Mouse (Mus musculus) heart, postnatal 0 days (tissue): ENCODE results near the gene Tcf15. TPM values are rescaled to one million over a fixed set of nuclear protein-coding genes. Genes with fewer than 3 reads are reported as not detected.

Experiments used
- ATAC-seq: fragments of 200-750 bp; cut with Nextera tagmentation; 2 replicates; pipeline ENCODE4 v1.8.0; 2017; ENCODE audit warnings: low read depth, moderate number of reproducible peaks, moderate library complexity; ENCODE audit not compliant: insufficient read depth
- DNase-seq: peaks from one replicate; pipeline ENCODE4 v3.0.0-alpha.2; 2016; ENCODE audit warnings: low spot score
- H3K27ac ChIP-seq: fragments of 300-500 bp; sonication (generic); 2 replicates; pipeline ENCODE4 v1.5.1; 2014; ENCODE audit warnings: low read depth, mild to moderate bottlenecking
- H3K27me3 ChIP-seq: fragments of 300-500 bp; sonication (generic); 2 replicates; pipeline ENCODE4 v1.6.1; 2014; ENCODE audit warnings: low read length, mixed read lengths; ENCODE audit not compliant: control insufficient read depth, insufficient read depth
- H3K36me3 ChIP-seq: fragments of 300-500 bp; sonication (generic); replicated peaks from 2 replicates; pipeline ENCODE4 v1.6.1; 2014; ENCODE audit warnings: low read length, mixed read lengths; ENCODE audit not compliant: control insufficient read depth, insufficient read depth
- H3K4me1 ChIP-seq: fragments of 300-500 bp; sonication (generic); 2 replicates; pipeline ENCODE4 v1.6.1; 2014; ENCODE audit warnings: antibody characterized with exemption; ENCODE audit not compliant: control insufficient read depth, insufficient read depth
- H3K4me2 ChIP-seq: fragments of 300-500 bp; sonication (generic); 2 replicates; pipeline ENCODE4 v1.6.1; 2014; ENCODE audit warnings: low read depth, mild to moderate bottlenecking, low read length, moderate library complexity
- H3K4me3 ChIP-seq: fragments of 300-500 bp; sonication (generic); 2 replicates; pipeline ENCODE4 v1.5.1; 2014; ENCODE audit warnings: low read depth, low read length
- H3K9ac ChIP-seq: fragments of 300-500 bp; sonication (generic); replicated peaks from 2 replicates; pipeline ENCODE4 v1.6.1; 2014; ENCODE audit warnings: low read depth, low read length, mixed read lengths
- H3K9me3 ChIP-seq: fragments of 300-500 bp; sonication (generic); replicated peaks from 2 replicates; pipeline ENCODE4 v1.6.1; 2016; ENCODE audit warnings: low read length; ENCODE audit not compliant: control insufficient read depth
- CTCF ChIP-seq: IDR thresholded peaks from 2 replicates; pipeline ENCODE4 v1.5.1; 2016; ENCODE audit warnings: antibody characterized with exemption, control low read depth, low read depth
- EP300 ChIP-seq: IDR thresholded peaks from 2 replicates; pipeline ENCODE4 v1.6.1; 2016; ENCODE audit warnings: antibody characterized with exemption, low read depth
- WGBS: fragments of 180-500 bp; shearing (Covaris S2); extraction: QIAGEN DNeasy Blood & Tissue Kit; methylation state at CpG from one replicate; pipeline ENCODE4 v1.1.7; 2014; 5-methylcytosine and 5-hydroxymethylcytosine counted together
- polyA plus RNA-seq: library from polyadenylated mRNA; unstranded; fragments of >200 nt; fragmentation: Nextera tagmentation; extraction: Ambion mirVana; gene quantifications from 2 replicates; pipeline ENCODE4 v1.2.1, GENCODE M21; 2015
- total RNA-seq: library from RNA; depleted of rRNA; stranded (reverse); fragments of >200 nt; gene quantifications from 2 replicates; pipeline ENCODE4 v1.2.3, GENCODE M21; 2014; ENCODE audit warnings: low replicate concordance

Gene Tcf15
- total and polyA plus RNA-seq, 2 experiments from 2014 or later = 23.0 to 36.8 TPM

DNA sequence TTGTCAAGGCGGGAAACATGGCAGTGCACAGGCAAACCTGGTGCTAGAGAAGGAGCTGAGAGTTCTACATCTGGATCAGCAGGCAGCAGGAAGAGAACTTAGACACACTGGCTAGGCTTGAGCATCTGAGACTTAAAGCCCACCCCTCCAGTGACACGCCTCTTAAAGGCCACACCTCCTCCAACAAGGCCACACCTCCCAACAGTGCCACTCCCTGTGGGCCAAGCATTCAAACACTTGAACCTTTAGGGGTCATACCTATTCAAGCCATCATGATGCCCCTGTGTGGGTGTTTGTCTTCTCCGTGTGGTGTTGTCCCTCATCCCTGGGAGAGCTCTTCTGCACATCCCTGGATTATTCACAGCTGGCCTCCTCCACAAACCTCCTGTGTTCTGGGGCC, 31.5 kb downstream of the Tcf15 start:
- no peak overlapping the region for H3K4me3 ChIP-seq
- TF ChIP-seq CTCF (no peak), EP300 (no peak)
- H3K4me1 ChIP-seq = no peaks in the 10 kb centered on the region
- WGBS = 96% methylated on average over 3 of the region's 3 CpGs
- no peak for DNase-seq
- ATAC-seq = no peak
- H3K27me3 ChIP-seq = no peaks in the 10 kb centered on the region
- no peaks in the 10 kb centered on the region for H3K36me3 ChIP-seq
- no peak overlapping the region for H3K4me2 ChIP-seq
- no peak overlapping the region for H3K27ac ChIP-seq
- no peak overlapping the region for H3K9ac ChIP-seq
- no peaks in the 10 kb centered on the region for H3K9me3 ChIP-seq

DNA sequence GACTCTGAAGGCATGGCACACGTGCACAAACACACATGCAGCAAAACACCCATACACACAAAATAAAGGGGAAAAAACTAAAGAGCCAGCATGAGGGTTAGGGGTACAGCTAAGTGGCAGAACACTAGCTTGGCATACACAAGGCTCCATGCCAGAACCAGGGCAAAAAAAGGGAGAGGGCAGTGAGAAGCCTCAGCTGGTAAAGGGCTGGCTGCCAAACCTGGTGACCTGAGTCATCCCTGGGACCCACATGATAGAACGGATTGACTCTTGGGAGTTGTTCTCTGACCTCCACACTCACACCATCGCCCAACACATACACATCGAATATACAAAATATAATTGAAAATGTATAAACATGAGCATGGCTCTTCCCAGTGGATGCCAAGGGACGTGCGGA, 33.3 kb downstream of the Tcf15 start:
- TF ChIP-seq EP300 = no peak
- TF ChIP-seq CTCF = no peak
- no peak overlapping the region for H3K4me3 ChIP-seq
- no peaks in the 10 kb centered on the region for H3K9me3 ChIP-seq
- H3K27ac ChIP-seq = peak overlapping the region; percentile 7
- no peaks in the 10 kb centered on the region for H3K4me1 ChIP-seq
- ATAC-seq = no peak
- 74% methylated on average over 6 of the region's 6 CpGs for WGBS
- H3K4me2 ChIP-seq = no peak overlapping the region
- no peaks in the 10 kb centered on the region for H3K27me3 ChIP-seq
- no peaks in the 10 kb centered on the region for H3K36me3 ChIP-seq
- no peak overlapping the region for H3K9ac ChIP-seq
- no peak for DNase-seq

DNA sequence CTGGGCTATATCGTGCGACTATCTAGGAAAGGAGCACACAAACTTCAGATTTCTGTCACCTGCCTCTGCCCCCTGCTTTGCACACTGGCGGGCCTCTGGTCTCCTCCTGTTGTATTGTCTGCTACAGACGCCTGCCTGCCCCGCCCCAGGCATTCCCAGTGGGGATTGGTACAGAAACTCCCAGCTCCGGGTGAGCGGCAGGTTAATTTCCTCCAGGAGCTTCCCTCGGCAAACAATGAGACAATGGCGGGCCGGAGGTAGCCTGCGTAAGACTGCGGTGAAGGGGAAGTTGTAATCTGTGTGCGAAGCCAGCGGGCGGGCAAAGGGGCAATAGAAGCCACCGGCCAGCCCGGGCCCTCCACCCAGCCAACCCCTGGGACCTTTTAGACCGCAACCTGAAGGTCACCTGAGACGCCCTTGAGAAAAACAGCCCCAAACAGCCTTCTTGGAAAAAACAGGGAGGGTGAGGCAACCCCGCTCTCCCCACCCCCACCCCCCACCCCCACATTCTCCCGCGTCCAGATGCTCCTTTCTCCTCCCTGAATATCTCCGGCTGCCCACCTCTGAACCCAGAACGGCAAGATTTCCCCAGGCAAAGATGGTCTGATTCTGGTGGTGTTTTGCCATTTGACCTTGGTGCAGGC, 33.9 kb downstream of the Tcf15 start:
- H3K4me3 ChIP-seq = no peak overlapping the region; the same call in 1 of the 2 replicates
- H3K27ac ChIP-seq = peak overlapping the region; percentile 73
- peak; percentile 47 for ATAC-seq

DNA sequence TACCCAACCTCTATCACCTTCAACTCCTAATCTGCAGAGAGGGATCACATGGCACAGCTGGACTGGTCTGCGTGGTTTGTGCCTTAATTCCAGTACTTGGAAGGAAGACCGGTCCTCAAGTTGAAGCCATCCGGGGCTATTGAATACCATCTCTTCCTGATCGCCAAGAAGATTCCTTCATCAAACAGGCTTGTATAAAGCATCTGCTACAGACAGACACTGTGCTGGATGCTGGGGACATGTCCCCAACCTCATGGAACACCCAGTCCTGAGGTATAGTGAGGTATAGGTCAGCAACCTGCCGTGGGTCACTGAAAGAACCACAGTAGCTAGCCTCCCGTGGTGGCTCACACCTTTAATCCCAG, 34.4 kb downstream of the Tcf15 start:
- WGBS = 78% methylated on average over 6 of the region's 6 CpGs
- Histone ChIP-seq H3K4me3 (no peak overlapping the region), H3K27ac (peak overlapping the region; percentile 73), H3K4me2 (no peak overlapping the region), H3K4me1 (no peaks in the 10 kb centered on the region), H3K36me3 (no peaks in the 10 kb centered on the region), H3K9me3 (no peaks in the 10 kb centered on the region), H3K9ac (no peak overlapping the region), H3K27me3 (no peaks in the 10 kb centered on the region)
- TF ChIP-seq EP300 = no peak
- no peak for TF ChIP-seq CTCF
- ATAC-seq = no peak
- no peak for DNase-seq

More for the DNA sequence above, 33.9 kb downstream of the Tcf15 start:
- Histone ChIP-seq H3K4me1 (no peaks in the 10 kb centered on the region), H3K27me3 (no peaks in the 10 kb centered on the region), H3K36me3 (no peaks in the 10 kb centered on the region), H3K4me2 (peak overlapping the region; percentile 23; the same call in 1 of the 2 replicates), H3K9me3 (no peaks in the 10 kb centered on the region), H3K9ac (no peak overlapping the region)
- WGBS = 23% methylated on average over 24 of the region's 24 CpGs
- TF ChIP-seq EP300 = peak; percentile 70; the same call in 1 of the 2 replicates
- TF ChIP-seq CTCF = no peak
- peak; percentile 52 for DNase-seq

DNA sequence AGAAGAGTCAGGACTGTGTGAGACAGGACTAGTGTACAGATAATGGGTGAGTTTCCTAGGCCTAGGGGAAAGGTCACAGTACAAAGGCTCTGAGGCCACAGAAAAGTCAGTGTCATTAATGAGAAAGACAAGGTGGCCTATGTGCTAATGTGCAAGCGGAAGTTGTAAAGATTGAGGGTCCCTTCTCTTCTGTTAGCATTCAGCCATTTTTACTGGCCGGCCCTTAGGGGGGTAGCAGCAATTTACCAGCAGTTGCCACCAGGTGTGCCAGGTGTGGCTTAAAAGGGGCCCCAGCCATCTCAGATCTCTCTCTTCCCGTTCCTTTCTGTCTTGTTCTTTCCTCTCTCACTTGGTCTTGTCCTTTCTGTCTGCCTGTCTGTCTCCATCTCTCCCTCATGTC, 35.0 kb downstream of the Tcf15 start:
- no peak for ATAC-seq
- Histone ChIP-seq H3K4me2 (no peak overlapping the region), H3K27me3 (no peaks in the 10 kb centered on the region), H3K9me3 (no peaks in the 10 kb centered on the region), H3K4me3 (no peak overlapping the region), H3K36me3 (no peaks in the 10 kb centered on the region), H3K9ac (no peak overlapping the region), H3K27ac (no peak overlapping the region), H3K4me1 (no peaks in the 10 kb centered on the region)
- no peak for TF ChIP-seq EP300
- no peak for TF ChIP-seq CTCF
- DNase-seq = no peak
- WGBS = 82% methylated on average over 3 of the region's 3 CpGs

DNA sequence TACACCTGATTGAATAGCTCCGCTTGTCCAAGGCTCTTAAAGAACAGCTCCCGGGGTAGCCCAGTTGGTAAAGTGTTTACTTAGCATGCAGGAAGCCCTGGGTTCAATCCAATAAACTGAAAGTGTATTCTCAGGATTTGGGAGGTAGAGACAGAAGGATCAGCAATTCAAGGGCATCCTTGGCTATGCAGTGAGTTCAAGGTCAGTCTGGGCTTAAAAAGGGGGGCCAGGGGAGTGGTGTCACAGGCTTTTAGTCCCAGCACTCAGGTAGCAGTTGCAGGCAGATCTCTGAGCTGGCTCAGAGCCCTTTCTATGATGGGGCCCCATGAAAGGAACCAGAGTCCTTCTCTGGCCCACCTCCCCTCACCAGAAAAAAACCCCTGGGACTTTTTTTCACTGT, 35.9 kb downstream of the Tcf15 start:
- H3K36me3 ChIP-seq = no peaks in the 10 kb centered on the region
- 0 out of 2 replicates have a peak overlapping the region, but pooled peaks have one; percentile 58 for H3K27ac ChIP-seq

More for the DNA sequence above, 35.9 kb downstream of the Tcf15 start:
- 69% methylated on average over 2 of the region's 2 CpGs for WGBS
- Histone ChIP-seq H3K9me3 (no peaks in the 10 kb centered on the region), H3K27me3 (no peaks in the 10 kb centered on the region), H3K4me2 (no peak overlapping the region), H3K4me3 (no peak overlapping the region), H3K9ac (no peak overlapping the region), H3K4me1 (no peaks in the 10 kb centered on the region)
- TF ChIP-seq CTCF (no peak), EP300 (no peak)
- ATAC-seq = no peak
- DNase-seq = no peak
